Mouse (Mus musculus): ENCODE data around the gene Capn7. TPM values are rescaled to one million over a fixed set of nuclear protein-coding genes. Genes with fewer than 3 reads are reported as not detected.
A peak's percentile ranks its signal among the peaks of the same experiment; 100 is the strongest.

Capn7 gene
- polyA plus RNA-seq, 1 experiment: 9.3 TPM

DNA sequence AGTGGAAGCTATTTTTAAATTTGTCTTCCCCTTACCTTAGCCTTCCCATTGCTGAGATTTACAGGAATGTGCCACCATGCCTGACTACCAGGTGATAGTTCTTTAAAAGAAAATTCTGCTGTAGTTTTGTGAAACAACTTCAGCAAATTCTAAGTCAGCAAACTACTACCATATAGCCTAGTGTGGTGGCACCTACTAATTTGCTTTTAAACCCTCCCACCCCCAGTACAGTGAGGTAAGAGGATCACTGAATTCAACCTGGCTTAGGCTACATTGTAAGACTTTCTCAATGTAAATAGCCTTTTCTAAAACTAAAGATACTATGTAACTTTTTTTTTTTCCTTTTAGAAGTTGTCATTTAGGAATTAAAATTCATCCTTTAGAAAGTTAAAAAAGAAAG, 1.5 kb downstream of the Capn7 start:
- no peak for TF ChIP-seq E2F4 (IDR thresholded peaks at IDR 0.05; ENCODE audit: insufficient read depth)
- TF ChIP-seq REST (IDR thresholded peaks at IDR 0.05; ENCODE audit: insufficient read depth, insufficient read length): no peak
- no peak for TF ChIP-seq POLR2A (IDR thresholded peaks at IDR 0.05; ENCODE audit: insufficient read length, low read depth)
- Histone ChIP-seq H3K4me3 (peak overlapping the region; percentile 40), H3K79me2 (ENCODE audit: control insufficient read depth, insufficient read depth) (peaks cover 24% of the 10 kb centered on the region), H3ac (ENCODE audit: control insufficient read depth, insufficient read length) (no peak overlapping the region), H3K4me2 (ENCODE audit: low read depth) (peak overlapping the region; percentile 96), H3K27me3 (ENCODE audit: control insufficient read depth, insufficient read depth, insufficient read length) (no peaks in the 10 kb centered on the region), H3K36me3 (ENCODE audit: control insufficient read depth, insufficient read depth) (no peaks in the 10 kb centered on the region)

DNA sequence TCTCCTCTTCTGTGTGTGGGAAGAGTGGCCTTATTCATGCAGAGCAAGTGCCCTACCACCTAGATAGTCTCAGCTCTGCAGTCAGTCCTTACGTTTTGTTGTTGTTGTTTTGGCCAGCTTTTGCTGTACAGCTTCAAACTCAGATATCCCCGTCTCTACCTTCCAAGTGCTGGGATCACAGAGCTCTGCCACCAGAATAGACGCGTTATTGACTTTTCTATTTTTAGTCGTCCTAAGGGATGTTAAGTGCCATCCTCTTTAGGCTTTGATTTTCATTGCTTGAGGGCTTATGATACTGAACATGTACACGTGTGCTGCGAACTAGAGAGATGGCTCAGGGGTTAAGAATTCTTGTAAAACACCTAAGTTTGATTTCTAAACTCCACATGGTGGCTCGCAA, 6.8 kb downstream of the Capn7 start:
- TF ChIP-seq USF1 (IDR thresholded peaks at IDR 0.05; ENCODE audit: low read depth) (no peak), POLR2AphosphoS2 (IDR thresholded peaks at IDR 0.05; ENCODE audit: insufficient read length, low read depth) (no peak), CEBPB (IDR thresholded peaks at IDR 0.05; ENCODE audit: insufficient read depth, poor library complexity, severe bottlenecking) (no peak), MAX (IDR thresholded peaks at IDR 0.05; ENCODE audit: low read depth) (no peak), REST (IDR thresholded peaks at IDR 0.05; ENCODE audit: insufficient read depth, insufficient read length) (no peak), TCF3 (IDR thresholded peaks at IDR 0.05; ENCODE audit: insufficient read length, low read depth) (no peak), POLR2A (IDR thresholded peaks at IDR 0.05; ENCODE audit: insufficient read length, low read depth) (no peak), MYOG (IDR thresholded peaks at IDR 0.05; ENCODE audit: control insufficient read depth in 1 of 3, insufficient read depth in 1 of 3, insufficient read length in 2 of 3, low read depth in 2 of 3) (no peak), SRF (IDR thresholded peaks at IDR 0.05; ENCODE audit: control insufficient read depth, insufficient read length, low read depth) (no peak), TCF12 (IDR thresholded peaks at IDR 0.05; ENCODE audit: insufficient read depth, poor library complexity, severe bottlenecking) (no peak), E2F4 (IDR thresholded peaks at IDR 0.05; ENCODE audit: insufficient read depth) (no peak), MYOD1 (IDR thresholded peaks at IDR 0.05; ENCODE audit: control insufficient read depth in 1 of 3, insufficient read length in 2 of 3, low read depth in 2 of 3) (no peak)
- H3K4me3 ChIP-seq: no peak overlapping the region
- H3K4me2 ChIP-seq (ENCODE audit: low read depth): no peak overlapping the region
- H3K27me3 ChIP-seq (ENCODE audit: control insufficient read depth, insufficient read depth, insufficient read length): no peaks in the 10 kb centered on the region
- no peak overlapping the region for H3ac ChIP-seq (ENCODE audit: control insufficient read depth, insufficient read length)
- peaks cover 12% of the 10 kb centered on the region for H3K36me3 ChIP-seq (ENCODE audit: control insufficient read depth, insufficient read depth)
- H3K79me2 ChIP-seq (ENCODE audit: control insufficient read depth, insufficient read depth): peaks cover 11% of the 10 kb centered on the region

DNA sequence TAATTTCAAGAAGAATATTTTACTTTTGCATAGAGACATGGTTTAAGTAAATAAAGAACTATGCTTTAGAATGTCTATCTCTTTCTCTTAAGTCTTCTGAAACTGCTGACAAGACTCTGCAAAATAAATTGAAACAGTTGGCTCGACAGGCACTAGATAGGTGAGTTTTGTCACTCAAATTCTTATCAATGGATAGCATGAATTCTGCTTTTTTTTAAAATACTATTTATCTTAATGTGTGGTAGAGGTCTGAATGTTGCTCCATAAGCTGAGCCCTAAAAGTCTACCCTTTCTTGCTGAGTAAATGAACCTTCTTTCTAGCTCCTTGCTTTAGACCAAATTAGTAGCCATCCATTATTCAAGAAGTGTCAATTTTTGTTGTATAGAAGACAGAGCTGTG, 8.9 kb downstream of the Capn7 start:
- H3K36me3 ChIP-seq (ENCODE audit: control insufficient read depth, insufficient read depth): peaks cover 12% of the 10 kb centered on the region

DNA sequence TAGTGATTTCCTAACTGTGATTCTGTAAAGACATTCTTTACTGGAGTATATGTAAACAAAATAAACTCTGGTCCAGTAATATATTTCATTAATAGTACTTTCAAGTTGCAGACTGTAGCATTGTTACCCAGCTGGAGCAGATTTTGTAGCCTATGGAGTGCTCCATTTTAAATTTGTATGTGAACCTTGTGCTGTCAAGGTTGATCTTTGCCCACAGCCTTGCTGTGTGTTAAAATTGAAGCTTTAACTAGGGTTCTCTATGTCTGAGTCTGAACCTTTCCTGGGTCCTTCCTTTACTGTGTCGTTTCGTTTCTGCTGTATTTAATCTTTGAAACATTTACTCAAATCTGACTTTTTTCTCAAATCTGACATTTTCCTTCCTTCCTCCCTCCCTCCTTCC, 25.8 kb downstream of the Capn7 start:
- no peak overlapping the region for H3K4me3 ChIP-seq
- no peaks in the 10 kb centered on the region for H3K79me2 ChIP-seq (ENCODE audit: control insufficient read depth, insufficient read depth)
- H3K4me2 ChIP-seq (ENCODE audit: low read depth): no peak overlapping the region
- H3K36me3 ChIP-seq (ENCODE audit: control insufficient read depth, insufficient read depth): peaks cover 32% of the 10 kb centered on the region
- no peak overlapping the region for H3ac ChIP-seq (ENCODE audit: control insufficient read depth, insufficient read length)
- TF ChIP-seq MAX (IDR thresholded peaks at IDR 0.05; ENCODE audit: low read depth): no peak
- TF ChIP-seq POLR2AphosphoS2 (IDR thresholded peaks at IDR 0.05; ENCODE audit: insufficient read length, low read depth): no peak
- no peak for TF ChIP-seq TCF12 (IDR thresholded peaks at IDR 0.05; ENCODE audit: insufficient read depth, poor library complexity, severe bottlenecking)
- no peak for TF ChIP-seq MYOD1 (IDR thresholded peaks at IDR 0.05; ENCODE audit: control insufficient read depth in 1 of 3, insufficient read length in 2 of 3, low read depth in 2 of 3)
- no peaks in the 10 kb centered on the region for H3K27me3 ChIP-seq (ENCODE audit: control insufficient read depth, insufficient read depth, insufficient read length)

More for the DNA sequence above, 8.9 kb downstream of the Capn7 start:
- H3K4me2 ChIP-seq (ENCODE audit: low read depth): no peak overlapping the region
- no peaks in the 10 kb centered on the region for H3K27me3 ChIP-seq (ENCODE audit: control insufficient read depth, insufficient read depth, insufficient read length)
- no peak overlapping the region for H3K4me3 ChIP-seq
- no peak for TF ChIP-seq TCF12 (IDR thresholded peaks at IDR 0.05; ENCODE audit: insufficient read depth, poor library complexity, severe bottlenecking)
- no peak for TF ChIP-seq POLR2AphosphoS2 (IDR thresholded peaks at IDR 0.05; ENCODE audit: insufficient read length, low read depth)
- TF ChIP-seq E2F4 (IDR thresholded peaks at IDR 0.05; ENCODE audit: insufficient read depth): no peak
- TF ChIP-seq TCF3 (IDR thresholded peaks at IDR 0.05; ENCODE audit: insufficient read length, low read depth): no peak
- H3K79me2 ChIP-seq (ENCODE audit: control insufficient read depth, insufficient read depth): no peaks in the 10 kb centered on the region
- no peak overlapping the region for H3ac ChIP-seq (ENCODE audit: control insufficient read depth, insufficient read length)

DNA sequence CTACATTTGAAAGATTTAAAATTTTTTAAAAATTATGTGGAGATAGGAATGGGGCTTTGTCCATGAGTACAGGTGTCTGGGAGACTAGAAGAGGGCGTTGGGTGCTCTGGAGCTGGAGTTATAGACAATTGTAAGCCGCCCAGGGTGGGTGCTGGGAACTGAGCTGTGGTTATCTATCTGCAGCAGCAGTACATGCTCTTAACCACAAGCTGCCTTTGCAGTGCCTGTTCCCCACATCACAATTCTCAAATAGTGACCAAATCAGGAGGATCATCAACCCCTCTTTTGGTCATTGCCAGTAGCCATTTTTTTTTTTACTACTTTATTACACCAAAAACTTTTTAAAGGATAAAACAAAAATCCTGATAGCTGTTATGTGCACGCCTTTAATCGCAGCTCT, 28.2 kb downstream of the Capn7 start:
- H3K36me3 ChIP-seq (ENCODE audit: control insufficient read depth, insufficient read depth): peaks cover 49% of the 10 kb centered on the region
- no peak for TF ChIP-seq USF1 (IDR thresholded peaks at IDR 0.05; ENCODE audit: low read depth)
- no peak for TF ChIP-seq MYOG (IDR thresholded peaks at IDR 0.05; ENCODE audit: control insufficient read depth in 1 of 3, insufficient read depth in 1 of 3, insufficient read length in 2 of 3, low read depth in 2 of 3)
- TF ChIP-seq POLR2AphosphoS2 (IDR thresholded peaks at IDR 0.05; ENCODE audit: insufficient read length, low read depth): no peak
- TF ChIP-seq REST (IDR thresholded peaks at IDR 0.05; ENCODE audit: insufficient read depth, insufficient read length): no peak
- TF ChIP-seq E2F4 (IDR thresholded peaks at IDR 0.05; ENCODE audit: insufficient read depth): no peak
- no peak for TF ChIP-seq SRF (IDR thresholded peaks at IDR 0.05; ENCODE audit: control insufficient read depth, insufficient read length, low read depth)
- TF ChIP-seq CEBPB (IDR thresholded peaks at IDR 0.05; ENCODE audit: insufficient read depth, poor library complexity, severe bottlenecking): no peak
- no peaks in the 10 kb centered on the region for H3K27me3 ChIP-seq (ENCODE audit: control insufficient read depth, insufficient read depth, insufficient read length)
- no peak overlapping the region for H3ac ChIP-seq (ENCODE audit: control insufficient read depth, insufficient read length)
- H3K4me2 ChIP-seq (ENCODE audit: low read depth): no peak overlapping the region
- no peaks in the 10 kb centered on the region for H3K79me2 ChIP-seq (ENCODE audit: control insufficient read depth, insufficient read depth)
- H3K4me3 ChIP-seq: no peak overlapping the region

DNA sequence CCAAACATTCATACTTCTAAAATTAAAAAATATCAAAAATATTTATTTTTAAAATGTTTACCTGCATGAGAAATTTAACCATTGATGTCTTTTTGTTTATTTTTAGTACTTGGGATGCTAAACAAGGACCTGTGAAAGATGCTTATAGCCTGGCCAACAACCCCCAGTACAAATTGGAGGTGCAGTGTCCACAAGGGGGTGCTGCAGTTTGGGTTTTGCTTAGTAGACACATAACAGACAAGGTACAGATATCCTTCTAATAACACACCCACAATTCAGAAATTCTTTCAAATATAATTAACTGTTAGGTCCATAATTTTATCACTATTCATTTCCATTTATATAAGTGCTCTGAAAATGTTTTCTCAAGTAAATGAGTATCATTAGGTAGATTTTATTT, 28.9 kb downstream of the Capn7 start:
- no peak overlapping the region for H3K4me3 ChIP-seq
- peaks cover 47% of the 10 kb centered on the region for H3K36me3 ChIP-seq (ENCODE audit: control insufficient read depth, insufficient read depth)
- no peaks in the 10 kb centered on the region for H3K27me3 ChIP-seq (ENCODE audit: control insufficient read depth, insufficient read depth, insufficient read length)
- H3K4me2 ChIP-seq (ENCODE audit: low read depth): no peak overlapping the region
- H3K79me2 ChIP-seq (ENCODE audit: control insufficient read depth, insufficient read depth): no peaks in the 10 kb centered on the region
- TF ChIP-seq MYOG (IDR thresholded peaks at IDR 0.05; ENCODE audit: control insufficient read depth in 1 of 3, insufficient read depth in 1 of 3, insufficient read length in 2 of 3, low read depth in 2 of 3): no peak
- TF ChIP-seq MYOD1 (IDR thresholded peaks at IDR 0.05; ENCODE audit: control insufficient read depth in 1 of 3, insufficient read length in 2 of 3, low read depth in 2 of 3): no peak
- TF ChIP-seq POLR2AphosphoS2 (IDR thresholded peaks at IDR 0.05; ENCODE audit: insufficient read length, low read depth): no peak
- no peak for TF ChIP-seq E2F4 (IDR thresholded peaks at IDR 0.05; ENCODE audit: insufficient read depth)
- no peak for TF ChIP-seq TCF12 (IDR thresholded peaks at IDR 0.05; ENCODE audit: insufficient read depth, poor library complexity, severe bottlenecking)
- no peak for TF ChIP-seq CEBPB (IDR thresholded peaks at IDR 0.05; ENCODE audit: insufficient read depth, poor library complexity, severe bottlenecking)
- no peak for TF ChIP-seq MAX (IDR thresholded peaks at IDR 0.05; ENCODE audit: low read depth)
- TF ChIP-seq SRF (IDR thresholded peaks at IDR 0.05; ENCODE audit: control insufficient read depth, insufficient read length, low read depth): no peak
- no peak for TF ChIP-seq REST (IDR thresholded peaks at IDR 0.05; ENCODE audit: insufficient read depth, insufficient read length)
- TF ChIP-seq TCF3 (IDR thresholded peaks at IDR 0.05; ENCODE audit: insufficient read length, low read depth): no peak
- TF ChIP-seq USF1 (IDR thresholded peaks at IDR 0.05; ENCODE audit: low read depth): no peak
- TF ChIP-seq POLR2A (IDR thresholded peaks at IDR 0.05; ENCODE audit: insufficient read length, low read depth): no peak
- H3ac ChIP-seq (ENCODE audit: control insufficient read depth, insufficient read length): no peak overlapping the region
